Mouse (Mus musculus): Measurements from ENCODE around the gene Grid2. TPM values are rescaled to one million over a fixed set of nuclear protein-coding genes. Genes with fewer than 3 reads are reported as not detected.
"Not testable (repeated sequence)": the region's sequence is repeated elsewhere in the genome, so short reads cannot be mapped to it uniquely, and the experiment has no call there.

Gene Grid2
- total RNA-seq, 2 experiments from 2014 or later = 15.2 to 17.7 TPM

DNA sequence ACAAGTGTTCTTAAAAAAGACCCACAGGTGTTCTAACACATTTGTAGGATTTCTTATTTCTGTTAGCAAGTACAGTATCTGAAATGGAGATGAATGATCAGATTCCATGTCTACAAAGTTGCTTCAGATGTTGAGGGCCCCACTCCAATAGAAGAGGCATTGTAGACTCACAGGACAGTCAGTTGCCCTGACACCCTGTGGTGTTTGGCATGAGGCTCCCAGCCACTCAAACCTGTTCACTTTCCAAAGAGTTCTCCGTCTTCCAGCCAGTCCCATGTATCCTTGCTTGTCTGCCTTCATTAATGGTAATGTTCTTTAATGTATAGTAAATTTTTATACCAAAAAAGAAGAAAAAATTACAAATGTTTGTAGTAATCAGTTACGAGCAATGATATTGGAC lies 177.1 kb downstream of the Grid2 start:
- H3K4me3 ChIP-seq = no peak overlapping the region
- H3K27ac ChIP-seq = no peak overlapping the region
- no peak for TF ChIP-seq CTCF (conservative IDR thresholded peaks at IDR 0.05)
- no peak for DNase-seq (ENCODE audit: low spot score in 2 of 2)

DNA sequence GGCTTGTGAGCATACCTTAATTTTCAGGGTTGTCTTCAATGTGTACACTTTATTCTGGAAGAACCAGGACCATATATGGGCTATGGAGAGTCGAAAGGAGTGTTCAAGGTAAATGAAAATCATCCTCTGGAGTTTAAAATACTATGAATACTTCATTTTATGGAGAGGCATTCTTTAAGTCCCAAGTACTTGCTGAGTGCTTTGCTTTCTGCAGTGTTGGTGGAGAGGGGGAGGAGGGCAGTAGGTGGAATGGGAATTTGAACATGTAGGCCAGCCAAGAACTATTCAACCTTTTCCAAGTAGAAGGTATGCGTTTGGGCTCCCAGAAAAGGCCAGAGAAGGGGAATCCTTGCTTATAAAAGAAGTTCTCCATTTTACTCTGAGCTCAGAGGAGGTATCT lies 192.5 kb downstream of the Grid2 start:
- Histone ChIP-seq H3K27ac (no peak overlapping the region), H3K4me3 (no peak overlapping the region)
- TF ChIP-seq CTCF (conservative IDR thresholded peaks at IDR 0.05) = no peak
- DNase-seq (ENCODE audit: low spot score in 2 of 2) = no peak

DNA sequence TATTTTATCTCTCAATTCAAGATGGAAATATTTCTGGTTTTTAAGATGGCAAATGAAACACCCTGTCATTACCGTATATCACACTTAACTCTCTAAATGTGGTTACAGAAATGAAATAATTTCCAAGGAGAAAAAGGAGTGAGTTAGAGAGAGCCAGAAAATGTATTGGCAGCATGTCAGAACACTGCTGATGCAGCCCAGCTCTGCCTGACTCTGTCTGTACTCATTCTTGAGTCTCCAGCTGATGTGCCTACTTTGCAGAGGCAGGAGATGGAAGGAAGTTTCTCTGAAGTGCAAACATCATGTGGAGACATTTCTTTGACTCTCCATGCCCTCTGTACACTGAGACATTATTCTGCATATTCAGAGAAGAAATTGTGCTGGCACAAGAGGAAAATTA lies 226.5 kb downstream of the Grid2 start:
- Histone ChIP-seq H3K27ac (no peak overlapping the region), H3K4me3 (no peak overlapping the region)
- no peak for DNase-seq (ENCODE audit: low spot score in 2 of 2)
- TF ChIP-seq CTCF (conservative IDR thresholded peaks at IDR 0.05) = no peak

DNA sequence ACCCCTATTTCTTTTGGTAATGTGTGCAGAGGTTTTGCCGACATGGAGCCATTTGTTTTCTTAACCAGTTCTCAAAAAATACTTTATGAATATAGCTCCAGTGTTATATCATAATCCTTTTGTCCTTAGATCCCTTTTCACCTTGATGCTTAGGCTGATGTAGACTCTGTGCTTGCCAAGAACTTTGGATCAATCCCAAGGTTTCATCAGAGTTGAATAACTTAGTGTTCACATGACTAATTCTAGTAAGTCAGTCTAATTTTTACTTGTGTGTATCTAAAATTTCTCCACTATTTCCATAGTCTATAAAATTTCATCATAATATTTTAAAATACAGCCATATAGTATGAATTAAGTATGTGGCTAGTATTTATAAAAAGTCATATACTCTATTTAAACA lies 259.3 kb downstream of the Grid2 start:
- TF ChIP-seq CTCF (conservative IDR thresholded peaks at IDR 0.05) = no peak

DNA sequence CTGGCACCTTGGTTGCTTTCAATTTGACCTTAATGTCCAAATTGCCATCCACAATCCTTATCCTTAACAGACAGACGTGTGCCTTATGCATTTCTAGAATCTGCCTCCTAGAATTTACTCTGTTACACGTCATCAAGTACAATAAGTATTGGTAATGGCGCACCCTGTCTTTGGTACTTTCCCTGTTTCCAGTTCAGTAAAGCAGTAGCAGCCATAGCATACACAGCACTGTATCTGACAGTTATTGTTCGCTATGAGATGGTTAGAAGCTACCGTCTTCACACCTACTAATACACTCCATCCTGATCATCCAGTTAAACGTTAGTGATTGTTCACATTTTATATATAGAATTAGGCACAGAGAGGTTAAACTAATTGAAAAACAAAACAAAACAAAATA lies 260.3 kb downstream of the Grid2 start:
- no peak overlapping the region for H3K4me3 ChIP-seq
- no peak overlapping the region for H3K27ac ChIP-seq
- no peak for TF ChIP-seq CTCF (conservative IDR thresholded peaks at IDR 0.05)
- DNase-seq (ENCODE audit: low spot score in 2 of 2) = no peak

More for the DNA sequence above, 259.3 kb downstream of the Grid2 start:
- H3K4me3 ChIP-seq = no peak overlapping the region
- no peak for DNase-seq (ENCODE audit: low spot score in 2 of 2)
- H3K27ac ChIP-seq = no peak overlapping the region

DNA sequence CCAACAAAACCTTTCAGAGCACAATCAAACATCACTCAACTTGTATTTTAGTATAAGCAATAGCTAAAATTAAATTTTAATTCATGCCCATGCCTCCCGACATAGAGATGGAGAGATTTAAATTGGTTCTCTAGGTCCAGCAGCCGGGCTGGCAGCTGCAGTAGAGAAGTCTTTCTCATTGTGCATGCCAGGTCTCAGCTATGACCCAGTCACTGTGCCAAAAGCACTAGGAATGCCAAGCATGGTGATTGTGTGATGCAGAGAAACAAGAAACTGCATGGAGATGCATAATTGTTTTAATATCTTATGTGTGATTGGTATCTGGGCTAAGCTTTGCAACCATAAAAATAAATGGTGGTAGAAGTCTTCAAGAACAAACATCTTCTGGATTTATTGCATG lies 276.1 kb downstream of the Grid2 start:
- peak in 1 of 2 experiments; percentile 1 for DNase-seq (ENCODE audit: low spot score in 2 of 2)
- Histone ChIP-seq H3K4me3 (no peak overlapping the region), H3K27ac (no peak overlapping the region)
- TF ChIP-seq CTCF (conservative IDR thresholded peaks at IDR 0.05) = no peak

DNA sequence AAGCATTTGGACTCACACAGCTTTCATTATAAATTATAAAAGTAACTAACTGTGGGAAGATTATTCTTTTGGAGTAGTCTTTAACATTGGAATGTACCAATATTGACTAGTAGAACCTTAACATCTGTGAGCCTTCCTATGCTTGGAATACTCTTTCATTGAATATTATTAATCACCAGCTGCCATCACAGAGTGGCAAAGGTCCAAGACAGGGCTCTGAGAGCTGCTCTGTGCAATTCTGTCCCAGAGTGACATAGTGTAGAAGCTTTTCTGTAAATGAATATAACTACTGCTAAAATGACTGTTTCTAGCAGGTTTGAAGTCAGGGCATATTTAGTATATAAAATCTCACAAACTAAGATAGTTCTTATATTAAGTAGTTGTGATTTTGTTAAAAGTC lies 277.2 kb downstream of the Grid2 start:
- no peak for TF ChIP-seq CTCF (conservative IDR thresholded peaks at IDR 0.05)
- Histone ChIP-seq H3K27ac (no peak overlapping the region), H3K4me3 (no peak overlapping the region)
- no peak for DNase-seq (ENCODE audit: low spot score in 2 of 2)

DNA sequence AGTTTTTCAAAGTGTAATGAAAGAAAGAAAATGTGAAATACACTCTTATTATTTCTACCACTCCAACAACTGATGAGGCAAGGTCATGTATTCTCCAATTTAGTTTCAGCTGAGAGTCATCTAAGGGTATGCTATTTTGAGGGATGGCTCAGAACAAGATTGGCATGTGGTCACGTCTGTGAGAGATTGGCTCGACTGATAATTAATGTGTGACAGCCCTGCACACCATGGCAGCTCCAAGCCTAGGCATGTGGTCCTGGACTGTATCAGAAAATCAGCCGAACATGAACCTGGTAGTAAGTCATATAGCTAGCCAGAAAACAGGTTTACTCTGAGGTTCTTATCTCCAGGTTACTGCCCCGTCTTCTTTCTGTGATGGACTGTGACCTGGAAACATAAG lies 292.1 kb downstream of the Grid2 start:
- H3K27ac ChIP-seq = no peak overlapping the region
- DNase-seq (ENCODE audit: low spot score in 2 of 2) = no peak
- TF ChIP-seq CTCF (conservative IDR thresholded peaks at IDR 0.05) = no peak
- H3K4me3 ChIP-seq = no peak overlapping the region

DNA sequence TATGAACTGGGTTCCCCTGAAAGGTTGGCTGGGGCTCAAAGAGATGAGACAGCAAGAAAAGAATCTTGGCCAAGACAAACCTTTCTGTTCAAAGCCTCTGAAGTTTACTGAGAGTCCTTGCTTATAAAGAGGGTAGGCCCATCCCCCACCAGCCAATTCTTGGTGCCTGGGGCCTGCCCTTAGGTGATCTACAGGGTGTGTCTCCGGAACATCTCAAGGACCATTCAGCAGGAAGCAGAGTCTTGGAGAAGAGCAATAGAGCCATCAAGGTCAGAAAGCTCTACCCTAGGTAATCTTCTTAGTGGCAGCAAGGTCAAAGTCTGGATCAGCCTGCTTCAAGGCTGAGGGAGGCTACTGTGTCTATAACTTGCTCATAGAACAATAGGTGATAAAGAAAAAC lies 313.1 kb downstream of the Grid2 start:
- DNase-seq (ENCODE audit: low spot score in 2 of 2); H3K4me3 ChIP-seq; H3K27ac ChIP-seq: not testable (repeated sequence)

DNA sequence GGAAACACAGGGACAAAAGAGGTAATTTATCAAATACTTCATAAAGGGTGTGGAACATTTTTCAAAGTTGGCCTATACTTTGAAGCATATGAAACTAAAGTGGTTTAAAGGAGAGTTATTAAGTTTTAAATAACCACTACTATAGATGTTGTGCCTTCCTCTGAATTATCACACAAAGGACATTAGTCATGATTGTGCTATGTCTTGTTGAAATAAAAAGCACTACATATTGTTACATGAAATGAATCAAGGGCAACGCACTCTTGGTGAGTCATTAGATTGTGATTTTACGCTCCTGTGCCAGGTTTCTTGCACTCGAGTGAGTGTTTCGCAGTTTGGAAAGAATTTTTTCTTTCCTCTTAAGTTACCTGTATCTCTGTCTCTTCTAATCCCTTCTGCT lies 335.0 kb downstream of the Grid2 start:
- H3K27ac ChIP-seq = no peak overlapping the region
- DNase-seq (ENCODE audit: low spot score in 2 of 2) = no peak
- no peak overlapping the region for H3K4me3 ChIP-seq
- TF ChIP-seq CTCF (conservative IDR thresholded peaks at IDR 0.05) = no peak

DNA sequence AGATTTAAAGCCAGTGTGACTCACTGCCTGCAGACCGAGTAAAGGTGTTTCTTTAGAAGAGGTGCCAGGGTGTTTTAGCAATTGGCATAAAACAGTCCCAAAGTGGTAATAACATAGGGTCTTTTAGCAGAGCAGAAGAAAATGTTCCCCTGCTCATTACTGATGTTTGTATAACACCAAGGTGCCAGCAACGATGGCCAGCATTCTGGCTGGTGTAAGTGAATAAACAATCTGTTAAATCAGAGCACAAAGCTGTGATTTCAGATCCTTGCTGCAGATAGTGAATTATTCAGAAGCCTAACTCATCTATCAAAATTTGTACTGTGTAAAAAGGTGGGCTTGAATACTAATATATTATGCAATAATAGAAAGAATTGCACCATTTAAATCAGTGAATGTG lies 353.9 kb downstream of the Grid2 start:
- DNase-seq (ENCODE audit: low spot score in 2 of 2) = peak; percentile 8 to 9
- H3K4me3 ChIP-seq = no peak overlapping the region
- TF ChIP-seq CTCF (conservative IDR thresholded peaks at IDR 0.05) = no peak
- H3K27ac ChIP-seq = peak overlapping the region; percentile 2; the same call in 1 of the 2 replicates

DNA sequence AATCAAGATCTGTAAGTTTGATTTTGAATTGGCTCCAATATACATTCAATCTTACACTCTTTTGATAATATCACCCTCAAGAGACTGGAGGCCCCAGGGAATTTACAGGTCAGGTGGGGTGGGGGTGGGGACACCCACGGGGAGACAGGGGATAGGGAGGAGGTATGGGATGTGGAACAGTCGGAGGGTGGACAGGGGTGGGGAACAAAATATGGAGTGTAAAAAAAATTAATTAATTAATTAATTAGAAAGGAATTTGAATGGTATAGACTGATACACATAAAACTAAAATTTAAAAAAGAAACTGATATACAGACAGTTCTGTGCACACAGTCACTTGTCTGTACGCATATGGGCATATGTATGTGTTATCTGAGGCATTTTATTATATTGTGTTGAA lies 380.3 kb downstream of the Grid2 start:
- no peak overlapping the region for H3K4me3 ChIP-seq
- DNase-seq (ENCODE audit: low spot score in 2 of 2) = no peak
- TF ChIP-seq CTCF (conservative IDR thresholded peaks at IDR 0.05) = no peak
- no peak overlapping the region for H3K27ac ChIP-seq

DNA sequence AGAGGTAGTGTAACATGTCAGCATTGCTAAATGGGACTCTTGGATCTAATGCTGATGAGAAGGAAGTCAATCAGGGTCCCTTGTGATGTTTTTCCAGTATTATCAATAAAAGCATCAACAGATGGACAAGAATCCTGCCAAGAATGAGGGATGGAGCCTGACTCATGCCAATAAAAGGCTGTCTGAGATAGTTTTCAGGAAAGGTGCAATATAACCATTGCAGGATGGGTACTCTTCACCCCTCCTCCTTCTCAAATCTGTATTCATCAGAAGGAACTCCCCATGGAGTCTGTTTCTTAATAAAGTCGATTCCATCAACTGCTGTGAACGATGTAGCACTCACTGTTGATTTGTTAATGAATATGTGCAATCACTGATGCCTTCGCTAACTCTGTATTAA lies 403.7 kb downstream of the Grid2 start:
- no peak overlapping the region for H3K4me3 ChIP-seq
- no peak overlapping the region for H3K27ac ChIP-seq
- TF ChIP-seq CTCF (conservative IDR thresholded peaks at IDR 0.05) = no peak
- DNase-seq (ENCODE audit: low spot score in 2 of 2) = peak in 1 of 2 experiments; percentile 5

DNA sequence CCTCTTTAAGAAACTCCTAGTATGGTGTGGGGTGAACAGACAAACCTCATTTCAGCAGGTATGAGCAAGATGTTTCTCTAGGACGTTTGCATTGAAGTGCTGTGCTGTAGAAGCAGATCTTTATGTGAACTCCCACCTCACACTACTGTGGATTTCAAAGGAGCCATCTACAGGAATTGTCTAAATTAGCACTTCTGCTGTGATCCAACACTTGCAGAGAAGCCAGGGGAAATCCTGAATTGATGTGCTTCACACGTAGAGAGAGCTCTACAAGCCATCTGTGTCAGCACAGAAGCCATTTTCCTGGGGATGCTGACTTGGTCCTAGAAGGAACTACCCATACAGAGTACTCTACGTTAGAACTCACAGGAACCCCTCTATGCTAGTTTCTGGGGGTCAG lies 430.0 kb downstream of the Grid2 start:
- Histone ChIP-seq H3K27ac (no peak overlapping the region), H3K4me3 (no peak overlapping the region)
- no peak for TF ChIP-seq CTCF (conservative IDR thresholded peaks at IDR 0.05)
- no peak for DNase-seq (ENCODE audit: low spot score in 2 of 2)

DNA sequence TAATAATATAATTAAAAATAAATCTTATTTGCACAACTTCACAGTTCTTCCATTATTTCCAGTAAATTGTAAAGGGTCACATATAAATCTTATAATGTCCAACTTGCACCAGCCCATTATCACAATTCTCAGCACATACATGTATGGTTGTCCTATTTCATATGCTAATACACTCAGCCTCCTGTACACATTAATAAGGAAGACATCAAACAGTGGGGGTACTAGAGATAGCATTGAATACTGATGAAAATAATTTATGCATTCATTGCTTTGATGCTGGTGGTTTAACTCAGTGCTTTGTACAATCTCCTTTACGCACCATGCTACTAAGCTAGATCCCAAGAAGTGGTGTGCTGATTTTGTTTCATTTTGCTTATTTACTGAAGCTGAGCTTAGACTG lies 446.0 kb downstream of the Grid2 start:
- no peak for DNase-seq (ENCODE audit: low spot score in 2 of 2)
- Histone ChIP-seq H3K4me3 (no peak overlapping the region), H3K27ac (no peak overlapping the region)
- no peak for TF ChIP-seq CTCF (conservative IDR thresholded peaks at IDR 0.05)
